Mouse (Mus musculus): ENCODE data around the gene Eif5a. TPM values are rescaled to one million over a fixed set of nuclear protein-coding genes. Genes with fewer than 3 reads are reported as not detected.
"Not testable (repeated sequence)": the region's sequence is repeated elsewhere in the genome, so short reads cannot be mapped to it uniquely, and the experiment has no call there.

The Eif5a gene
- polyA plus RNA-seq, 1 experiment from 2014 or later, result 1,081 TPM

GRCm38 (mm10) chr11:69920266-69921031, 1.3 kb downstream of the Eif5a start:
- Histone ChIP-seq H3K4me3 (ENCODE audit: control insufficient read depth in 1 of 2, insufficient read depth in 1 of 2, low read depth in 1 of 2, low read length in 2 of 2) (peak overlapping the region; percentile 82 to 93), H3K27ac (replicated peaks in 1 of 2; ENCODE audit: control insufficient read depth in 1 of 2, insufficient read depth in 1 of 2, low read depth in 2 of 2, low read length in 2 of 2) (peak overlapping the region; percentile 94 to 96), H3K9me3 (ENCODE audit: control insufficient read depth, low read length) (no peaks in the 10 kb centered on the region), H3K9ac (ENCODE audit: low read length) (peak overlapping the region; percentile 95), H3K27me3 (ENCODE audit: control insufficient read depth, insufficient read depth, low read length) (no peaks in the 10 kb centered on the region), H3K4me1 (ENCODE audit: control insufficient read depth in 2 of 2, insufficient read depth in 2 of 2, low read length in 2 of 2) (peaks cover 7 to 22% of the 10 kb centered on the region in 2 experiments), H3K4me2 (ENCODE audit: low read length) (peak overlapping the region; percentile 98), H3K36me3 (ENCODE audit: control insufficient read depth, insufficient read depth, low read length) (peaks cover 40% of the 10 kb centered on the region)
- peak; percentile 8 for ATAC-seq (ENCODE audit: insufficient number of reproducible peaks, insufficient read depth, low FRiP score, low read depth)
- WGBS, result under 1% methylated on average over 64 of the region's 65 CpGs

GRCm38 (mm10) chr11:69919661-69920265, 2.0 kb downstream of the Eif5a start:
- H3K9ac ChIP-seq (ENCODE audit: low read length), result peak overlapping the region; percentile 95
- H3K27ac ChIP-seq (replicated peaks in 1 of 2; ENCODE audit: control insufficient read depth in 1 of 2, insufficient read depth in 1 of 2, low read depth in 2 of 2, low read length in 2 of 2), result peak overlapping the region; percentile 94 to 96
- H3K4me1 ChIP-seq (ENCODE audit: control insufficient read depth in 2 of 2, insufficient read depth in 2 of 2, low read length in 2 of 2), result peaks cover 11 to 28% of the 10 kb centered on the region in 2 experiments
- peak overlapping the region; percentile 98 for H3K4me2 ChIP-seq (ENCODE audit: low read length)
- H3K36me3 ChIP-seq (ENCODE audit: control insufficient read depth, insufficient read depth, low read length), result peaks cover 47% of the 10 kb centered on the region
- H3K27me3 ChIP-seq (ENCODE audit: control insufficient read depth, insufficient read depth, low read length), result no peaks in the 10 kb centered on the region
- no peaks in the 10 kb centered on the region for H3K9me3 ChIP-seq (ENCODE audit: control insufficient read depth, low read length)
- peak overlapping the region; percentile 82 to 93 for H3K4me3 ChIP-seq (ENCODE audit: control insufficient read depth in 1 of 2, insufficient read depth in 1 of 2, low read depth in 1 of 2, low read length in 2 of 2)
- WGBS, result 0% methylated on average over 17 of the region's 17 CpGs
- ATAC-seq (ENCODE audit: insufficient number of reproducible peaks, insufficient read depth, low FRiP score, low read depth), result no peak

- Histone ChIP-seq H3K27me3 (ENCODE audit: control insufficient read depth, insufficient read depth, low read length) (no peaks in the 10 kb centered on the region), H3K4me1 (ENCODE audit: control insufficient read depth in 2 of 2, insufficient read depth in 2 of 2, low read length in 2 of 2) (peaks cover 13 to 33% of the 10 kb centered on the region in 2 experiments), H3K27ac (replicated peaks in 1 of 2; ENCODE audit: control insufficient read depth in 1 of 2, insufficient read depth in 1 of 2, low read depth in 2 of 2, low read length in 2 of 2) (peak overlapping the region in 1 of 2 experiments; percentile 94; a peak in 2 of 4 replicates), H3K4me2 (ENCODE audit: low read length) (peak overlapping the region; percentile 98), H3K36me3 (ENCODE audit: control insufficient read depth, insufficient read depth, low read length) (peaks cover 48% of the 10 kb centered on the region), H3K4me3 (ENCODE audit: control insufficient read depth in 1 of 2, insufficient read depth in 1 of 2, low read depth in 1 of 2, low read length in 2 of 2) (peak overlapping the region; percentile 82 to 93; a peak in 3 of 4 replicates), H3K9ac (ENCODE audit: low read length) (peak overlapping the region; percentile 95), H3K9me3 (ENCODE audit: control insufficient read depth, low read length) (no peaks in the 10 kb centered on the region)
- WGBS, result 81% methylated on average over 9 of the region's 9 CpGs
- ATAC-seq (ENCODE audit: insufficient number of reproducible peaks, insufficient read depth, low FRiP score, low read depth), result no peak
Observed at GRCm38 (mm10) chr11:69919053-69919452, 2.7 kb downstream of the Eif5a start.

GRCm38 (mm10) chr11:69918118-69918517, 3.6 kb downstream of the Eif5a start:
- H3K36me3 ChIP-seq (ENCODE audit: control insufficient read depth, insufficient read depth, low read length), result peaks cover 51% of the 10 kb centered on the region
- peaks cover 17 to 36% of the 10 kb centered on the region in 2 experiments for H3K4me1 ChIP-seq (ENCODE audit: control insufficient read depth in 2 of 2, insufficient read depth in 2 of 2, low read length in 2 of 2)
- no peak overlapping the region for H3K9ac ChIP-seq (ENCODE audit: low read length)

GRCm38 (mm10) chr11:69917379-69917948, 4.3 kb downstream of the Eif5a start:
- H3K4me1 ChIP-seq (ENCODE audit: control insufficient read depth in 2 of 2, insufficient read depth in 2 of 2, low read length in 2 of 2), result peaks cover 18 to 33% of the 10 kb centered on the region in 2 experiments
- no peaks in the 10 kb centered on the region for H3K27me3 ChIP-seq (ENCODE audit: control insufficient read depth, insufficient read depth, low read length)
- no peak overlapping the region for H3K9ac ChIP-seq (ENCODE audit: low read length)
- 80% methylated on average over 8 of the region's 8 CpGs for WGBS
- no peak for ATAC-seq (ENCODE audit: insufficient number of reproducible peaks, insufficient read depth, low FRiP score, low read depth)
- H3K36me3 ChIP-seq (ENCODE audit: control insufficient read depth, insufficient read depth, low read length), result peaks cover 57% of the 10 kb centered on the region
- H3K4me2 ChIP-seq (ENCODE audit: low read length), result no peak overlapping the region
- H3K4me3 ChIP-seq (ENCODE audit: control insufficient read depth in 1 of 2, insufficient read depth in 1 of 2, low read depth in 1 of 2, low read length in 2 of 2), result no peak overlapping the region
- no peaks in the 10 kb centered on the region for H3K9me3 ChIP-seq (ENCODE audit: control insufficient read depth, low read length)
- no peak overlapping the region for H3K27ac ChIP-seq (replicated peaks in 1 of 2; ENCODE audit: control insufficient read depth in 1 of 2, insufficient read depth in 1 of 2, low read depth in 2 of 2, low read length in 2 of 2)

More at GRCm38 (mm10) chr11:69918118-69918517, 3.6 kb downstream of the Eif5a start:
- ATAC-seq (ENCODE audit: insufficient number of reproducible peaks, insufficient read depth, low FRiP score, low read depth), result no peak
- Histone ChIP-seq H3K9me3 (ENCODE audit: control insufficient read depth, low read length) (no peaks in the 10 kb centered on the region), H3K27me3 (ENCODE audit: control insufficient read depth, insufficient read depth, low read length) (no peaks in the 10 kb centered on the region), H3K4me3 (ENCODE audit: control insufficient read depth in 1 of 2, insufficient read depth in 1 of 2, low read depth in 1 of 2, low read length in 2 of 2) (no peak overlapping the region), H3K27ac (replicated peaks in 1 of 2; ENCODE audit: control insufficient read depth in 1 of 2, insufficient read depth in 1 of 2, low read depth in 2 of 2, low read length in 2 of 2) (no peak overlapping the region), H3K4me2 (ENCODE audit: low read length) (no peak overlapping the region)
- WGBS, result 81% methylated on average over 5 of the region's 5 CpGs

- H3K9me3 ChIP-seq (ENCODE audit: control insufficient read depth, low read length); ATAC-seq (ENCODE audit: insufficient number of reproducible peaks, insufficient read depth, low FRiP score, low read depth); H3K4me2 ChIP-seq (ENCODE audit: low read length); H3K4me3 ChIP-seq (ENCODE audit: control insufficient read depth in 1 of 2, insufficient read depth in 1 of 2, low read depth in 1 of 2, low read length in 2 of 2); H3K27me3 ChIP-seq (ENCODE audit: control insufficient read depth, insufficient read depth, low read length); H3K9ac ChIP-seq (ENCODE audit: low read length); H3K27ac ChIP-seq (replicated peaks in 1 of 2; ENCODE audit: control insufficient read depth in 1 of 2, insufficient read depth in 1 of 2, low read depth in 2 of 2, low read length in 2 of 2): not testable (repeated sequence)
- Histone ChIP-seq H3K4me1 (ENCODE audit: control insufficient read depth in 2 of 2, insufficient read depth in 2 of 2, low read length in 2 of 2) (peaks cover 18 to 30% of the 10 kb centered on the region in 2 experiments), H3K36me3 (ENCODE audit: control insufficient read depth, insufficient read depth, low read length) (peaks cover 64% of the 10 kb centered on the region)
- WGBS, result 64% methylated on average over 7 of the region's 7 CpGs
Observed at GRCm38 (mm10) chr11:69916652-69917378, 4.9 kb downstream of the Eif5a start.
